7 mouse cellular contexts compared by ENCODE assay signal in genomic region chr11:11811906-11812480, GRCm38 (mm10). TPM values are rescaled to one million over a fixed set of nuclear protein-coding genes. Genes with fewer than 3 reads are reported as not detected.
DNase-seq lines count a peak whose midpoint lies in the region; ATAC-seq and TF ChIP-seq lines count a peak whose summit lies in the region.

No protein-coding gene starts in this region.

- intact Hi-C loops in left cerebral cortex, adult 2 months (cut with DNase I), result loop anchor here (5.0 kb wide), 2 partner anchors 730 to 745 kb away; no protein-coding TSS in a partner anchor

- H3K4me2 ChIP-seq in hindbrain, embryonic 15.5 days, result peak overlapping the region; percentile 44

- H3K9me3 ChIP-seq in hindbrain, embryonic 15.5 days, result no peaks in the 10 kb centered on the region

- peak; percentile 89 for TF ChIP-seq CTCF in left cerebral cortex, adult 2 months (IDR thresholded peaks at IDR 0.05)

- H3K27me3 ChIP-seq in hindbrain, embryonic 15.5 days, result no peaks in the 10 kb centered on the region

- 20% methylated on average over 9 of the region's 9 CpGs for WGBS in hindbrain, embryonic 15.5 days

- peak; percentile 85 for DNase-seq in WW6 (ENCODE audit: low read depth, low spot score)
- peak; percentile 82 for DNase-seq in cerebellum, postnatal 14 days
- DNase-seq in frontal cortex, postnatal 14 days (ENCODE audit: low spot score in 2 of 2), result peak; percentile 41 to 73
- peak; percentile 59 to 69 for DNase-seq in left cerebral cortex, adult 2 months (ENCODE audit: extremely low spot score in 1 of 2, low spot score in 2 of 2)
- peak; percentile 58 for DNase-seq in right cerebral cortex, postnatal 25 days

- no peaks in the 10 kb centered on the region for H3K36me3 ChIP-seq in hindbrain, embryonic 15.5 days

- no peak overlapping the region for H3K4me3 ChIP-seq in hindbrain, embryonic 15.5 days
- H3K4me3 ChIP-seq in left cerebral cortex, adult 2 months, result no peak overlapping the region

- no peak overlapping the region for H3K27ac ChIP-seq in hindbrain, embryonic 15.5 days (replicated peaks)
- no peak overlapping the region for H3K27ac ChIP-seq in left cerebral cortex, adult 2 months

- peak; percentile 47 for ATAC-seq in hindbrain, embryonic 15.5 days (ENCODE audit: low FRiP score, low read depth)
- peak; percentile 62 for ATAC-seq in megakaryocyte, adult 5-6 weeks (ENCODE audit: poor library complexity, severe bottlenecking)

- H3K4me1 ChIP-seq in hindbrain, embryonic 15.5 days (replicated peaks), result peaks cover 13% of the 10 kb centered on the region

- H3K9ac ChIP-seq in hindbrain, embryonic 15.5 days, result no peak overlapping the region

RNA-seq across cellular contexts. Expression of gene Fignl1, which starts 3.2 kb away (rescaled TPM):
- 12.0 and 14.5 TPM in 2 replicates for polyA plus RNA-seq in hindbrain, embryonic 15.5 days (2015; fragmentation: Nextera tagmentation; extraction: Ambion mirVana)
- 1 to 10 TPM in 1 of 2 experiments, under 1 TPM in 1; 0.77 to 1.0 TPM for total RNA-seq in left cerebral cortex, adult 2 months (2021)
- total RNA-seq in megakaryocyte, adult 5-6 weeks (2015), result 45.4 and 46.4 TPM in 2 replicates
- 64.2 and 65.6 TPM in 2 replicates for total RNA-seq in megakaryocyte, adult 5-6 weeks (2017)

Comparison
In these comparisons a context has a peak if more than half of its experiments do, and no peak if none do; other contexts are left out.
1. RNA of gene Fignl1, which starts 3.2 kb away (total RNA-seq): 45.4 to 65.6 TPM in megakaryocyte, adult 5-6 weeks; 0.77 to 1.0 TPM in left cerebral cortex, adult 2 months; every median in the first group is over 10 times any median in the second.
2. Peak in every context shown above with its lines, with median percentiles within 50 percentile points of each other: DNase-seq.